Mouse (Mus musculus): ENCODE data around the gene Tesmin.

DNA sequence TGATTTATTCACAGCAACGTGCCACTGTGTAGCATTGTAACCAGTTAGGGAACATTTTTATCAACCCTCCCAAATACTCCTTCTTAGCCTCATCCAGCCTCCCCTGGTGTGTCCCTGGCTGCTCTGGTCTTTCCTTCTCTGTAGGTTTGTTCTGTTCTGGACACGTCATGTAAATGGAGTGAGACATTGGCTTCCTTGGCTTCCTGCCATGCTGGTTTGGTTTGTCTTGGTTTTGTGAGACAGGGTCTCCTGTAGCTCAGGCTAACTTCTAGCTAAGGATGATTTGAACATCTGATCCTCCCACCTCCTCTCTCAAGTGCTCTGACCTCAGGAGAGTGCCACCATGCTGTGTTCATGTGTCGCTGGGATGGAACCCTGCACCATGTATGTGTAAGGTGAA lies 44.7 kb upstream of the Tesmin start:
- TF ChIP-seq POLR2A (IDR thresholded peaks at IDR 0.05; ENCODE audit: borderline replicate concordance, extremely low read depth, insufficient read depth, insufficient read length, poor library complexity, severe bottlenecking), result no peak
- TF ChIP-seq CTCF (IDR thresholded peaks at IDR 0.05; ENCODE audit: borderline replicate concordance, extremely low read depth, insufficient read depth, insufficient read length), result no peak
